Mouse (Mus musculus) G1E (cell line): ENCODE results near the gene Lmo1. TPM values are rescaled to one million over a fixed set of nuclear protein-coding genes. Genes with fewer than 3 reads are reported as not detected.

Experiments
- ATAC-seq: 2 replicates; pipeline ENCODE4 v1.8.0; 2016; ENCODE audit warnings: mild to moderate bottlenecking; ENCODE audit not compliant: insufficient number of reproducible peaks, poor library complexity, low FRiP score, severe bottlenecking; ENCODE audit errors: extremely low read depth
- DNase-seq: peaks from one replicate; pipeline ENCODE4 v3.0.0; 2012; ENCODE audit warnings: low spot score
- H3K27me3 ChIP-seq: 2 replicates; pipeline ENCODE4 v1.6.1; 2012; ENCODE audit warnings: mild to moderate bottlenecking, low read length, inconsistent platforms; ENCODE audit not compliant: insufficient read depth
- H3K36me3 ChIP-seq: replicated peaks from 2 replicates; pipeline ENCODE3; 2012; ENCODE audit warnings: mild to moderate bottlenecking, inconsistent platforms
- H3K4me1 ChIP-seq: 2 replicates; pipeline ENCODE4 v1.6.1; 2012; ENCODE audit warnings: low read depth, low read length, inconsistent platforms, mixed read lengths; ENCODE audit not compliant: insufficient read depth
- H3K4me3 ChIP-seq: 2 replicates; pipeline ENCODE4 v1.5.1; 2012; ENCODE audit warnings: low read depth, mild to moderate bottlenecking, inconsistent platforms, low read length, moderate library complexity, mixed read lengths
- H3K9me3 ChIP-seq: replicated peaks from 2 replicates; pipeline ENCODE4 v1.6.1; 2012; ENCODE audit warnings: inconsistent platforms
- CTCF ChIP-seq: IDR thresholded peaks from 2 replicates; pipeline ENCODE4 v1.5.1; 2012; ENCODE audit warnings: low read depth, low read length, inconsistent platforms, mixed read lengths
- GATA1 ChIP-seq: IDR thresholded peaks from 2 replicates; pipeline ENCODE4 v1.6.1; 2012; ENCODE audit warnings: borderline replicate concordance, low read length, inconsistent platforms, mixed read lengths
- GATA2 ChIP-seq: IDR thresholded peaks from 2 replicates; pipeline ENCODE4 v1.6.1; 2012; ENCODE audit warnings: low read depth, low read length, inconsistent platforms, borderline replicate concordance
- POLR2AphosphoS5 ChIP-seq: IDR thresholded peaks from 2 replicates; pipeline ENCODE4 v1.6.1; 2012; ENCODE audit warnings: low read depth, low read length, inconsistent platforms; ENCODE audit not compliant: insufficient replicate concordance
- TAL1 ChIP-seq: conservative IDR thresholded peaks from 2 replicates; pipeline ENCODE4 v1.6.1; 2012; ENCODE audit warnings: low read depth, low read length, inconsistent platforms, mixed read lengths
- polyA plus RNA-seq: library from polyadenylated mRNA; stranded (reverse); fragments of >175 nt; gene quantifications from 2 replicates; pipeline ENCODE4 v1.2.3, GENCODE M21; 2012
- total RNA-seq, 2 experiments: library from RNA; stranded (forward) in 1 of 2; stranded (reverse) in 1 of 2; fragments of 200-1000 nt in 1 of 2; fragments of >200 nt in 1 of 2; fragmentation: Nextera tagmentation in 1 of 2; gene quantifications; 2 replicates each; pipeline ENCODE4 v1.2.3; 2014 to 2017

Lmo1 gene
- total and polyA plus RNA-seq, 3 experiments = not detected

GRCm38 (mm10) chr7:109169505-109170440 is 5.2 kb downstream of the Lmo1 start:
- no peak overlapping the region for H3K4me3 ChIP-seq
- peaks cover 25% of the 10 kb centered on the region for H3K27me3 ChIP-seq
- DNase-seq (no peak), ATAC-seq (no peak)
- TF ChIP-seq CTCF = no peak
- no peak for TF ChIP-seq GATA1
- no peak for TF ChIP-seq POLR2AphosphoS5
- TF ChIP-seq GATA2 = no peak
- no peaks in the 10 kb centered on the region for H3K36me3 ChIP-seq
- H3K4me1 ChIP-seq = no peaks in the 10 kb centered on the region
- H3K9me3 ChIP-seq = peaks cover 8% of the 10 kb centered on the region; the same call in 1 of the 2 replicates

GRCm38 (mm10) chr7:109168716-109169115 is 6.3 kb downstream of the Lmo1 start:
- DNase-seq (no peak), ATAC-seq (no peak)
- no peaks in the 10 kb centered on the region for H3K4me1 ChIP-seq
- no peaks in the 10 kb centered on the region for H3K36me3 ChIP-seq
- TF ChIP-seq GATA1 = no peak
- TF ChIP-seq TAL1 = no peak
- no peak for TF ChIP-seq POLR2AphosphoS5
- TF ChIP-seq GATA2 = no peak
- no peak for TF ChIP-seq CTCF
- H3K4me3 ChIP-seq = no peak overlapping the region
- H3K27me3 ChIP-seq = peaks cover 17% of the 10 kb centered on the region
- peaks cover 8% of the 10 kb centered on the region; the same call in 1 of the 2 replicates for H3K9me3 ChIP-seq

- ATAC-seq = no peak
- H3K4me3 ChIP-seq = no peak overlapping the region
- DNase-seq = no peak
- H3K36me3 ChIP-seq = no peaks in the 10 kb centered on the region
- TF ChIP-seq CTCF (no peak), GATA1 (no peak), GATA2 (no peak), POLR2AphosphoS5 (no peak), TAL1 (no peak)
- H3K9me3 ChIP-seq = peaks cover 8% of the 10 kb centered on the region; the same call in 1 of the 2 replicates
- H3K27me3 ChIP-seq = peaks cover 9% of the 10 kb centered on the region
- H3K4me1 ChIP-seq = no peaks in the 10 kb centered on the region
Measured at GRCm38 (mm10) chr7:109165931-109166585, 8.9 kb downstream of the Lmo1 start.

GRCm38 (mm10) chr7:109154331-109154730 is 20.7 kb downstream of the Lmo1 start:
- no peak for DNase-seq
- ATAC-seq = no peak
- TF ChIP-seq TAL1 (no peak), CTCF (no peak), GATA1 (no peak), POLR2AphosphoS5 (no peak), GATA2 (no peak)
- peaks cover 21% of the 10 kb centered on the region for H3K27me3 ChIP-seq
- no peaks in the 10 kb centered on the region for H3K36me3 ChIP-seq
- H3K9me3 ChIP-seq = no peaks in the 10 kb centered on the region
- H3K4me3 ChIP-seq = no peak overlapping the region
- no peaks in the 10 kb centered on the region for H3K4me1 ChIP-seq

- Histone ChIP-seq H3K9me3 (no peaks in the 10 kb centered on the region), H3K36me3 (no peaks in the 10 kb centered on the region), H3K27me3 (peaks cover 20% of the 10 kb centered on the region), H3K4me3 (no peak overlapping the region), H3K4me1 (no peaks in the 10 kb centered on the region)
- no peak for TF ChIP-seq GATA2
- no peak for TF ChIP-seq TAL1
- no peak for TF ChIP-seq GATA1
- no peak for TF ChIP-seq POLR2AphosphoS5
- no peak for TF ChIP-seq CTCF
- ATAC-seq (no peak), DNase-seq (no peak)
Measured at GRCm38 (mm10) chr7:109153538-109153937, 21.5 kb downstream of the Lmo1 start.

- Histone ChIP-seq H3K4me1 (no peaks in the 10 kb centered on the region), H3K9me3 (no peaks in the 10 kb centered on the region), H3K4me3 (no peak overlapping the region), H3K27me3 (peaks cover 25% of the 10 kb centered on the region), H3K36me3 (no peaks in the 10 kb centered on the region)
- no peak for DNase-seq
- TF ChIP-seq POLR2AphosphoS5 (no peak), GATA1 (no peak)
- ATAC-seq = no peak
Measured at GRCm38 (mm10) chr7:109151088-109151487, 23.9 kb downstream of the Lmo1 start.
